Mouse (Mus musculus) adrenal gland, postnatal 4 days (tissue): ENCODE results near the gene E330017A01Rik. TPM values are rescaled to one million over a fixed set of nuclear protein-coding genes. Genes with fewer than 3 reads are reported as not detected.
A peak's percentile ranks its signal among the peaks of the same experiment; 100 is the strongest.
"Not testable (repeated sequence)": the region's sequence is repeated elsewhere in the genome, so short reads cannot be mapped to it uniquely, and the experiment has no call there.

Source experiments
- DNase-seq, 2 experiments: peaks; one replicate each; pipeline ENCODE4 v3.0.0; 2021 to 2022; ENCODE audit warnings: low spot score in 2 of 2, mixed read lengths in 2 of 2
- long read RNA-seq, 2 experiments: library from polyadenylated mRNA; stranded (forward); transcript quantifications; one replicate each; pipeline ENCODE4 v2.0.0; 2021
- total RNA-seq, 2 experiments: library from RNA; stranded (reverse); gene quantifications; 2 replicates each; pipeline ENCODE4 v1.2.3; 2021

E330017A01Rik gene
- total RNA-seq, result not detected
- long read RNA-seq, experiment 1, result 0 reads
- long read RNA-seq, experiment 2, result 0 reads

DNA sequence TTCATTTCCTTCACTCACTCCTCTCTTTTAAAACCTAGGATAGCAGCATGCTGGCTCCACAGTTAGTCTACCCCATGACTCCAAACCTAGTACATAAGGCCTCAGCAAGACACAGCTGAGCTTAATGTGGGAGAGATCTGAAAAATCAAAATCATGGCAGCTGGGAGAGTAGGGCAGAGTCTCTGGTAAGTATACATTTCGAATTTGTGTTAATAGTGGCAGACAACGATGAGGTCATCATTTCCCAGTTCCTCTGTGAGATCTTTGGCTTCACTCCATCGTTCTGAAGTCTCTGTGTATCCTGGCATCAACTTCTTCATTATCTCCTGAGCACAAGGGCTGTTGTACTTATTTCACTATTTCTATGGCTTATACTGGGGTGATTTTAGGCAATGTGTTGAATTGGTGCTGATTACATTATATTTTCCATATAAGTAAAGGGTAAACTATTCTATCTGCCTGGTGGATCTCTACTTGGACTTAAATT lies at the start of gene E330017A01Rik:
TSS of gene E330017A01Rik (minus strand) at position 51 of the 487 bp plus-strand sequence.
- no peak for DNase-seq

- no peak for DNase-seq
Measured at GRCm38 (mm10) chr16:58685548-58686537, 47.3 kb upstream of the E330017A01Rik start.

GRCm38 (mm10) chr16:58684537-58684936 lies 46.0 kb upstream of the E330017A01Rik start:
- DNase-seq, result no peak

GRCm38 (mm10) chr16:58683911-58684310 lies 45.4 kb upstream of the E330017A01Rik start:
- no peak for DNase-seq

DNA sequence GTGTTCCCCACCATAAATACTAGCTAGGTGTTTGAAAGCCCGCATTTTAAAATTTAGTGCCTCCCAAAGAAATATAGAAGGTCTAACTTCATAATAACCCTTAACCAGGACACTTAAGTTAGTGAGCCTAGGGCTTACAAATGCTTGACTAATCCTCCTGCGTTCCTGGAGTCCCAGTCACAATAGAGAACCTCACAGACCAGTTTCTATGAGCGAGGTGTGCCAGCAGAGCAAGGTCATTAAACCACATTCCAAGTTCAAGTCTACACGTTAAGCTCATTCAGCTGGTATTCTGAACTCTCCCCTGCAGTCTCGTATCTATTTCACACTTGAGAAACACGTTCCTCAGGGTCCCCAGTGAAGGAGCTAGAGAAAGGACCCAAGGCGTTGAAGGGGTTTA lies 44.3 kb upstream of the E330017A01Rik start:
- no peak for DNase-seq

DNA sequence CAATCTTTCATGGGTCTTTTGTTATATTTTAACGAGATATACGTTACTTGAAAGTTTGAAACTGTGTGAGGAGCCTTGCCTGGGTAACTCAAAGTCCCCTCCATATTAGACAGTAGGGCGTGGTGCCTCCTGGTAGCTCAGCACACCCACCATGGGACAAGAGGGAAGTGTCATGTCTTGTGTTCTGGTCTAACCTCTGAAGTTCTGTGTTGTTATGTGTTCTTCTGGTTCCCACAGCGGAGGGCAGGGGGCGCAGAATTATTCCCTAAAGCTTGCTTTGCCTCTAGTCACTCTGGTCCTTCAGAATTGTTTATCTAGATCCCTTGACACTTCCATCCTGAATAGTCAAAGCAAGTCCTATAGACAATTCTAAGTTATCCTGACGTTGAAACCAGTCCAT lies 43.5 kb upstream of the E330017A01Rik start:
- no peak for DNase-seq

- no peak for DNase-seq
Measured at GRCm38 (mm10) chr16:58678660-58679059, 40.1 kb upstream of the E330017A01Rik start.

GRCm38 (mm10) chr16:58677491-58677890 lies 39.0 kb upstream of the E330017A01Rik start:
- DNase-seq, result no peak

DNA sequence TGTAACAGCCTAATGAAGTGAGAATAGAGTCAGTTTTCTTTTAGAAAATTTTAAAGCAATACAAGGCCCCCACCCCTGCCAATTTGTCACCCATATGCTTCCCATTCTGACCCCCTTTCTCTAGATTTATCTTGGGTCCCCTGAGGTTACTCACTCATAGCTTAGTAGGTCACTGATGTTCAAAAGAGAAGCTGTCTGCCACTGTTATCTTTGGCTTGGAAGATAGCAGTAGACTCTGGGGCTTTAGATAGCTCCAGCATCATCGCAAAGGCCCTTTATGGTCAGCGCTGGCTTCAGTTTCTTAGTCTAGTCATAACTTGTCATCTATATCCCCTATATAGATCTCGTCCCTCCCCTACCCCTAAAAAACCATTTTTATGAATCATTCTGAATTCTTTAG lies 38.1 kb upstream of the E330017A01Rik start:
- DNase-seq, result no peak

DNA sequence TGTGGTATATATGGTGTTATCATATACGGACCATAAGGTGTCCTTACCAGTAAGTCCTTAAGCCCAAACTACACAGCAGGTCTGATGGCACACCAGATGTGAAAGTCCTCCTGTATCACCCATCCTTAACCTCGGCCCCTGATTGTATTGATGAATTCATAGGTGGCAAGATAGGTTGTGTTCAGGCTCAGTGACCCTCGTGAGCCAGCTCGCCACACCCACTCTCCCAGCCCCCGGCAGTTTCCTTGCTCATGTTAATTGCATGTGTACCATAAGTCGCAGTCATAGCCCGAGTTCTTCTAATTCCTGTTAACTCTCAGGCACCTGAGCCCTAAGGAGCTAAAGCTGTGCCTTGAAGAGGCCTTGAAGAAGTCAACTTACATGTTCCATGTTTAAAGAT lies 37.6 kb upstream of the E330017A01Rik start:
- DNase-seq, result no peak

GRCm38 (mm10) chr16:58675256-58675655 lies 36.7 kb upstream of the E330017A01Rik start:
- no peak for DNase-seq

DNA sequence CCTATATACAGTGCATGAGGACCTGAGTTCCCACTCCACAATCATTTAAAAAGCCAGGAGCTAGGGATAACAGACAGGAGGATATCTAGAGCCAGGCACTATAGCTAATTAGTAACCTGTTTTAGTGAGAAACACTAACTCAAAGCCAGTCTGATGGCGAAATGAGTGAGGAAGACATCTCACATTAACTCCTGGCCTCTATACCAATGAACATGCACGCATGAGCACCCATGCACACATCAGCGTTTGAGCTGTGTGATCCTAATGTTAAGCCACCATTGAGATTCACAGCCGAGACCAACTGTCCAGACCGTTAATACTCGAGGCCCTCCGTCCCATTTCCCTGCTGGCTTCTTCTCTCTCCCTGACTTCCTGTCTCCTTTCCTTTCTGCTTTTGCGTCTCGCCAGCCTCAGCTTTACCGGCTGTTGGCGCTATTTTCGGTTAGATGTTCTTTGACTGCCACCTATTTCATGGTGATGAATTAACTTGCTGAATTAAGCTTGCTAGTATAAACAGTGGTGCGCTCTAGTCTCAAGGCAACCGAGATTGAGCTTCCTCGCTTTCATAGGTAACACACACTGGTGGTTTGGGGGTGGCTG lies 35.4 kb upstream of the E330017A01Rik start:
- DNase-seq, result no peak

GRCm38 (mm10) chr16:58672396-58672795 lies 33.9 kb upstream of the E330017A01Rik start:
- DNase-seq, result no peak

DNA sequence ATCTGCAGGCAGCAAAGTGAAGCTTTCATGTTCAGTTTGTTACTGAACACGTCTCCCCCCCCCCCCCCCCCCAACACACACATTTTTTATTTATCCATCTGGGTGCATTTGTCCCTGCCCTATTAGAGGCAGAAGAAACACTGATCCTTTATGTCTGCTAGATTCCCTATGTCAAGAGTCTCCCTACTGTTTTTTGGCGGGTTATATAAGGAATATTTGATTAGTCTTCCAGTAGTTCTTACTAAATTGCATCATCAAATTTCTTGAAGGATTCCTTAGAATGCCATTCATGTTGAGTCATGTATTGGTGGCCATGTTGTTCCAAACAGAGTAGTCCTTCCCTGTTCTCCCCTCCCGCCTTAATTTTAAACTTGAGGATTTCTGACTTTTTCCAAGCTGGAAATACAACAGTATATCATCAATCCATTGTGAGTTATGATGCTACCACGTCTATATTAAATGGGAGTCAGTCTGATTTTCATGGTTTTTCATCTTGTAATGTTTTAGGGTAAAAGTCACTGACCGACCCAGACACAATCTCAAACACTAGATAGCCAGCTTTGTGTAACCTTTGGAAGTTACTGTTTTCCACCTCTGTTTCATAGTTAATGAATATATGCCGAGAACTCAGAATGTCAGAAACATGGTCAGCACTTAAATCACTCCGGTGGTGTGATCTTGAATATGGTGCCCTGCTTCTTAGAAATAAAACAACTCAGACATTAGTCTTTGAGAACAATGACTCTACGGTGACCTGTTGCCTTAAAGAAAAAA lies 32.9 kb upstream of the E330017A01Rik start:
- no peak for DNase-seq

DNA sequence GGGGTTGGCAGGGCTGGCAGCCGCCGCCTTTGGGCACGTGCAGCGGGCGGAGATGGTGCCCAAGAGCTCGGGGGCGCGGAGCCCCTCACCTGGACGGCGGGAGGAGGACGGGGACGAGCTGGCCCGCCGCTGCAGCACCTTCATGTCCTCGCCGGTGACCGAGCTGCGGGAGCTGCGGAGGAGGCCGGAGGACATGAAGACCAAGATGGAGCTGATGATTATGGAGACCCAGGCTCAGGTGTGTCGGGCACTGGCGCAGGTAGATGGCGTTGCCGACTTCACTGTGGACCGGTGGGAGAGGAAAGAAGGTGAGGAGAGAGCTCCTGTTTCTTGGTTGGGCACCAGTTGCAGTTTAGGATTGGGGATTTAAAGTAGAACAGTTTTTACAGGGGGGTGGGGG lies 32.1 kb upstream of the E330017A01Rik start:
- no peak for DNase-seq

DNA sequence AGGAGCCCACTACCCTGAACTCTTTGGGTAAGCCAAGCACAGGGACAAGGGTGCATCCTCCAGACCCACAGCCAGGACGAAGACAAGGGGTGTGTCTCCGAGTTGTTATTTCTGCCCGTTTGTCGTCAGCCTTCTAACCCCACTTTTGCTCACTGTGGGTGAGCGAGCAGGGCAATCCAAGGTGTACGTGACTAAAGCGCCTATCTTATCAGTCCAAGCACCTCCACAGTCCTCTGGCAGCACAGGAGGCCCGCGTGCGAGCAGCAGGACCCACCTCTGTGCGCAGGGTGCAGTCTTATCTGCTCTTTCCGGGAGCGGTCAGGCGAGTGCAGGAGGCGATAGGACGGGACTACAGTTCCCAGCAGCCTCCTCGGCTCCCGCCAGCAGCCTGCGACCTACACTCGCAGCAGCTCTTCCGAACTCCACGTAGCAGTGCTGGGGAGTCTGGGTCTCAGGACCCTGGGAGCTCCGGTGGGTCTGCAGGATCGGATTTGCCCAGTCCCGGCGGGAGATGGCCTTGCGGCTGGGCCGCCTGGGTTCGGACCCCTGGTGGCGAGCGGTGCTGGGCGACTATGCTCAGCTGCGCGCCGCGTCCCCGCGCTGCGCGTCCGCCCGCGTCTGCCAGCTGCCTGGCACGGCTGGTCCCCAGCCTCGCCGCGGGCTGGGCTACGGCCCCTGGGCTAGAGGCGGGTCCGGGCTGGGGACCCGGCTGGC lies 31.5 kb upstream of the E330017A01Rik start, which contains the start of gene Cpox:
TSS of gene Cpox (plus strand) at position 376 of the 714 bp plus-strand sequence.
- DNase-seq, result peak; percentile 47 to 53

DNA sequence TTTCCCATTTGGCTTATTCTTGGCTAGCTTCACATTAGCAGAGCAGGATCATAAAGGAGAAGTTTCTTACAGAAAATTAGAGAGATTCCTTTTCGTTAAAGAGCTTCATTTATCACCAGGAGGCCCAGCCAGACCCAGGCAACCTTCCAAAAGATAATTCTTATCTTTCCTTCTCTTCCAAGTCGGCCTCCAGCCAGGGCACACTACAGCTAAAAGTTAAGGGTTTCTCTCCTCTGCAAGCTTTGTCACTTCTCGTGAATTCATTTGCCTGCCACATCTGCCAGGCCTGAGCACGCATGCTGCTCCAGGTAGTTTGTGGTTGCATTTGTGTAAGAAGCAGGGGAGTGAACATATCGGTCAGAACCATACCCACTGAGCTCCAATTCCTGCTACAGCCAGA lies 30.7 kb upstream of the E330017A01Rik start:
- DNase-seq, result no peak

- DNase-seq, result no peak
Measured at GRCm38 (mm10) chr16:58668586-58668985, 30.0 kb upstream of the E330017A01Rik start.

DNA sequence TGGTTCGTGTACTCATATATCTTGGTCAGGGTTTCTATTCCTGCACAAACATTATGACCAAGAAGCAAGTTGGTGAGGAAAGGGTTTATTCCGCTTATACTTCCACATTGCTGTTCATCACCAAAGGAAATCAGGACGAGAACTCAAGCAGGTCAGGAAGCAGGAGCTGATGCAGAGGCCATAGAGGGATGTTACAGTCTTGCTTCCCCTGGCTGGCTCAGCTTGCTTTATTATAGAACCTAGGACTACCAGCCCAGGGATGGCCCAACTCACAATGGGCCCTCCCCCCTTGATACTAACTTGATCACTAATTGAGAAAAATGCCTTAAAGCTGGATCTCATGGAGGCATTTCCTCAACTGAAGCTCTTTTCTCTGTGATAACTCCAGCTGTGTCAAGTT lies 28.1 kb upstream of the E330017A01Rik start:
- not testable (repeated sequence) for DNase-seq

DNA sequence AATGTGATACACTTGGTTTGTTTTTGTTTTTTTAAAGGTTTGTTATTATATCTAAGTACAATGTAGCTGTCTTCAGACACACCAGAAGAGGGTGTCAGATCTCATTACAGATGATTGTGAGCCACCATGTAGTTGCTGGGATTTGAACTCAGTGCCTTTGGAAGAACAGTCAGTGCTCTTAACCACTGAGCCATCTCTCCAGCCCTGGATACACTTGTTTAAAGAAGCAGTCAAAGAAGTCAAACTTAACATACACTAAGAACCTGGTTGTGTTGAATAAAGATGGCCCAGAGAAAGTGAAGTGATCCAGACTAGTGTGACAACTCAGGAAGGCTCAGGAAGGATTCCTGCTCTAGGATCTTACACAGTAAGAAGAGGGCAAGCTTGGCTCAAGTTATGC lies 26.6 kb upstream of the E330017A01Rik start:
- not testable (repeated sequence) for DNase-seq

- DNase-seq, result no peak
Measured at GRCm38 (mm10) chr16:58663816-58664215, 25.3 kb upstream of the E330017A01Rik start.
